Mouse (Mus musculus): ENCODE data around the gene Mrps27.

DNA sequence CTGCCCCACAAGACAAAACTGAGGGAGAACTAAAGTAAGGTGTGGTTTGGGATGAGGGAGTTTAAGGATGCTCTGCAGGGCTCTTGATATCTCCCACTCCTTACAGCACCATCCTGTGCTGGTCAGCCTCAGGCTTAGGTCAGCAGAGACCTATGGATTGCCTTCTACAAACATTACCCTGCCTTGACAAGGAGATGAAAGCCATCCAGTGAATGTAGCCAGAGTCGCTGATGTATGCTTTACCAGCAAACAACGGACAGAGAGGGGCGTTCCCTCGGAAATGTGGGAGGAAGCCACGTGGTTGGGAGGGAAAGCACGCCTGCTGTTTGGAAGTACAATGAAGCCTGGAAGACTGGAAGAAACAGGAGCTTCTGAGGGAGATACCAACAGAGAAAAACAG is 100.3 kb downstream of the Mrps27 start:
- TF ChIP-seq RCOR1 (conservative IDR thresholded peaks at IDR 0.05; ENCODE audit: low read depth, low read length) = no peak
- TF ChIP-seq CTCF (conservative IDR thresholded peaks at IDR 0.05 in 1 of 2, IDR thresholded peaks at IDR 0.05 in 1 of 2; ENCODE audit: low read depth in 2 of 2, low read length in 2 of 2) = no peak
